Mouse (Mus musculus): ENCODE measurements at regions not wholly inside any gene's neighbourhood (a gene's known extent, or its start where the extent isn't known, plus 50 kb on each side); places are given as distances from the start of the nearest gene placed in this dataset.

GRCm38 (mm10) chr8:115494353-115494752 lies 213.2 kb downstream of the Maf start:
- ATAC-seq (replicated peaks; ENCODE audit: poor library complexity, severe bottlenecking) = peak; percentile 77

- peak; percentile 44 for ATAC-seq (replicated peaks; ENCODE audit: poor library complexity, severe bottlenecking)
Observed at GRCm38 (mm10) chr8:115486904-115487303, 220.7 kb downstream of the Maf start.

GRCm38 (mm10) chr8:115481136-115481535 lies 226.5 kb downstream of the Maf start:
- ATAC-seq (replicated peaks; ENCODE audit: poor library complexity, severe bottlenecking) = no peak

- no peak for ATAC-seq (replicated peaks; ENCODE audit: poor library complexity, severe bottlenecking)
Observed at GRCm38 (mm10) chr8:115478406-115479060, 229.1 kb downstream of the Maf start.

- no peak for ATAC-seq (replicated peaks; ENCODE audit: poor library complexity, severe bottlenecking)
Observed at GRCm38 (mm10) chr8:115476071-115476470, 231.5 kb downstream of the Maf start.

GRCm38 (mm10) chr8:115475156-115475555 lies 232.4 kb downstream of the Maf start:
- ATAC-seq (replicated peaks; ENCODE audit: poor library complexity, severe bottlenecking) = no peak

- ATAC-seq (replicated peaks; ENCODE audit: poor library complexity, severe bottlenecking) = no peak
Observed at GRCm38 (mm10) chr8:115473974-115474373, 233.6 kb downstream of the Maf start.

- ATAC-seq (replicated peaks; ENCODE audit: poor library complexity, severe bottlenecking) = no peak
Observed at GRCm38 (mm10) chr8:115466553-115466952, 241.0 kb downstream of the Maf start.

- no peak for ATAC-seq (replicated peaks; ENCODE audit: poor library complexity, severe bottlenecking)
Observed at GRCm38 (mm10) chr8:115466122-115466521, 241.5 kb downstream of the Maf start.

GRCm38 (mm10) chr8:115462657-115463056 lies 244.9 kb downstream of the Maf start:
- ATAC-seq (replicated peaks; ENCODE audit: poor library complexity, severe bottlenecking) = peak; percentile 36; the same call in 1 of the 2 replicates

- no peak for ATAC-seq (replicated peaks; ENCODE audit: poor library complexity, severe bottlenecking)
Observed at GRCm38 (mm10) chr8:115458119-115458518, 249.5 kb downstream of the Maf start.

GRCm38 (mm10) chr8:115450789-115451188 lies 256.8 kb downstream of the Maf start:
- ATAC-seq (replicated peaks; ENCODE audit: poor library complexity, severe bottlenecking) = peak; percentile 97

- no peak for ATAC-seq (replicated peaks; ENCODE audit: poor library complexity, severe bottlenecking)
Observed at GRCm38 (mm10) chr8:115448367-115448766, 259.2 kb downstream of the Maf start.

GRCm38 (mm10) chr8:115444519-115444918 lies 263.1 kb downstream of the Maf start:
- peak; percentile 92 for ATAC-seq (replicated peaks; ENCODE audit: poor library complexity, severe bottlenecking)

GRCm38 (mm10) chr8:115441943-115442550 lies 265.5 kb downstream of the Maf start:
- ATAC-seq (replicated peaks; ENCODE audit: poor library complexity, severe bottlenecking) = no peak

GRCm38 (mm10) chr8:115441323-115441722 lies 266.3 kb downstream of the Maf start:
- ATAC-seq (replicated peaks; ENCODE audit: poor library complexity, severe bottlenecking) = no peak

- no peak for ATAC-seq (replicated peaks; ENCODE audit: poor library complexity, severe bottlenecking)
Observed at GRCm38 (mm10) chr8:115440151-115440550, 267.4 kb downstream of the Maf start.

GRCm38 (mm10) chr8:115439512-115439911 lies 268.1 kb downstream of the Maf start:
- no peak for ATAC-seq (replicated peaks; ENCODE audit: poor library complexity, severe bottlenecking)

- ATAC-seq (replicated peaks; ENCODE audit: poor library complexity, severe bottlenecking) = no peak
Observed at GRCm38 (mm10) chr8:115437956-115438355, 269.6 kb downstream of the Maf start.

GRCm38 (mm10) chr8:115436356-115436721 lies 271.3 kb downstream of the Maf start:
- peak; percentile 84 for ATAC-seq (replicated peaks; ENCODE audit: poor library complexity, severe bottlenecking)

GRCm38 (mm10) chr8:115435720-115436355 lies 271.8 kb downstream of the Maf start:
- ATAC-seq (replicated peaks; ENCODE audit: poor library complexity, severe bottlenecking) = peak; percentile 69
